Mouse (Mus musculus) heart, postnatal 10 days (tissue): ENCODE results near the gene Hip1. TPM values are rescaled to one million over a fixed set of nuclear protein-coding genes. Genes with fewer than 3 reads are reported as not detected.
"Not testable (repeated sequence)": the region's sequence is repeated elsewhere in the genome, so short reads cannot be mapped to it uniquely, and the experiment has no call there.

ENCODE experiments used
- DNase-seq, 2 experiments: peaks; one replicate each; pipeline ENCODE4 v3.0.0; 2021
- intact Hi-C: fragments of 180-260 bp; cut with DNase I; formaldehyde crosslinking; loops from one replicate; pipeline ENCODE4 v1.15.1; 2025
- total RNA-seq, 2 experiments: library from RNA; stranded (reverse); gene quantifications; 2 replicates each; pipeline ENCODE4 v1.2.3; 2021

The Hip1 gene
- total RNA-seq, 2 experiments from 2014 or later, result 43.3 to 51.8 TPM

DNA sequence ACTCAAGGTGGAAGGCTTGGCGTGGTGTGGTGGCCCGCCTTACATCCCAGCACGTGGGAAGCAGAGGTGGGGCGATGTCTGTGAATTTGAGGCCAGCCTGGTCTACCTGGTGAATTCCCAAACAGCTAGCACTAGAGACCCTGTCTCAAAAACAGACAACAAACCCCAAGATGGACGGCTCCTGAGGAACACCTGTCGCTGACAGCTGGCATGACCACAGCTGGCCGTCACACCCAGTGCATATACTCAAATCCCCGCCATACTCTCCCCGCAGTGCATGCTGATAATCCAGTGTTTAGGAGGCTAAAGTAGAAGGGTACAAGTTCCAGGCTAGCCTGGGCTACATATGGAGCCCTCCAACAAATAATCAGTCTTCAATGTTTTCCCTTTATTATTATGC lies 88.4 kb downstream of the Hip1 start:
- intact Hi-C loops, result no loop called here
- no peak for DNase-seq

DNA sequence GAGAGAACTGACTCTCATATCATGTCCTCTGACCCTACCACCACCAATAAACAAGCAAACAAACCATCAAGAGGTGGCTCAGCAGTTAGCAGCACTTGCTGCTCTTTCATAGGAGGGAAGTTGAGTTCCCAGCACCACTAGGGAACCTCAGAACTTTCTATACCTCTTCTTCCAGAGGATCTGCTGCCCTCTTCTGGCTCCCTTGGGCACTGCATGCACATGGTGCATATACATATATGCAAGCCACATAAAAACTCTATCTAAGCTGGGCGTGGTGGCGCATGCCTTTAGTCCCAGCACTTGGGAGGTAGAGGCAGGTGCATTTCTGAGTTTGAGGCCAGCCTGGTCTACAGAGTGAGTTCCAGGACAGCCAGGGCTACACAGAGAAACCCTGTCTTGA lies 90.7 kb downstream of the Hip1 start:
- intact Hi-C loops, result no loop called here
- DNase-seq, result no peak

DNA sequence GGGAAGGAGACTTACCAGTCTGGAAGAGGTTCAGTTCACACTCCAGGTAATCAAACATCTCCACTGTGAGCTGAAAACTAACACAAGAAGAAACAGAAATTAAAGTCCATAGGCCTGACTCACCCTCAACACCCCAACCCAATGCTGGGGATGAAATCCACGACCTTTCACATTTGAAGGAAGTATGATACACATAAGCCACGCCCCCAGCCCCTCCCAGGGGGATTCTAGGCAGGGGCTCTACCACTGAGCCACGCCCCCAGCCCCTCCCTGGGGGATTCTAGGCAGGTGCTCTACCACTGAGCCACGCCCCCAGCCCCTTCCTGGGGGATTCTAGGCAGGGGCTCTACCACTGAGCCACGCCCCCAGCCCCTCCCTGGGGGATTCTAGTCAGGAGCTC lies 93.4 kb downstream of the Hip1 start:
- intact Hi-C loops, result not testable (repeated sequence)

GRCm38 (mm10) chr5:135451100-135451499 lies 93.8 kb downstream of the Hip1 start:
- intact Hi-C loops, result no loop called here
- DNase-seq, result no peak

More for the DNA sequence above, 93.4 kb downstream of the Hip1 start:
- not testable (repeated sequence) for DNase-seq

DNA sequence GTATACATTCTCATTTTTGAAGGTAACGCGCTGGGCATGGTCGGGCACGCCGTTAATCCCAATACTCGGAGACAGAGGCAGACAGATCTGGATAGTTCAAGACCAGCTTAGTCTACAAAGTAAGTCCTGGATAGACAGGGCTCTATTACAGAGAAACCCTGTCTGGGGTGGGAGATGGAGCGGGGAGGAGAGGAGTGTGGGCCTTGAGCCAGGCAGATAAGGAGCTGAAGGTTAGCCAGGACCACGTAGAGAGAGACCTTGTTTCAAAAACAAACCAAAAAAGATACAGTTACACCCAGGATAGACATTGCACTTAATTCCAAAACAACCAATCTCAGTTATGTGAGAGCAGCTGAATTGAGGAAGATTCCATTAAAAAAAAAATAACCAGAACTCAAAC lies 99.2 kb downstream of the Hip1 start:
- DNase-seq, result no peak
- intact Hi-C loops, result no loop called here

DNA sequence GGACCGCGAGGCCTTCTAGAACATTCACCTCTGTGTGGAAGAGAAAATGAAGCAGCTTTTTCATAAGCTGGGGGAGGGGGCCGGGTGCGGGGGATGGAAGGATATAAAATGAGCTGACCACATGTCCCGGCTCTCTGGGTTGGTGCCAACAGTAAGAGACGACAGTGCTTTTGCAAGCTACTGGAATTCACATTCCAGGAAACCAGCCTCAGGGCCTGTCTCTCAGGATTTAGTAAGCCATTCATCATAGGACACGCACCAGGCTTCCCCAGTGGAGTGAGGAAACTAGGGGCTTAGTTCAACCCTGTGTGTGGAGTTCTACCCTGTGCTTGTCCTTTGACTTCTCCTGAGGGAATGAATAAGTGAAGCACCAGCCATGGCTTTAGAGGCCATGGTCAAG lies 102.5 kb downstream of the Hip1 start:
- intact Hi-C loops, result no loop called here
- DNase-seq, result no peak

- no peak for DNase-seq
- intact Hi-C loops, result no loop called here
These were observed 109.9 kb downstream of the Hip1 start for GRCm38 (mm10) chr5:135435039-135435438.

- intact Hi-C loops, result no loop called here
- no peak for DNase-seq
These were observed 111.1 kb downstream of the Hip1 start for GRCm38 (mm10) chr5:135433861-135434260.

- intact Hi-C loops, result no loop called here
- DNase-seq, result peak; percentile 44
These were observed 113.8 kb downstream of the Hip1 start for GRCm38 (mm10) chr5:135431111-135431510.

- intact Hi-C loops, result loop anchor here (1.0 kb wide), 1 partner anchor 66 kb away; no protein-coding TSS in a partner anchor
- DNase-seq, result no peak
These were observed 116.1 kb downstream of the Hip1 start for GRCm38 (mm10) chr5:135428786-135429185.

- DNase-seq, result no peak
- intact Hi-C loops, result no loop called here
These were observed 134.7 kb downstream of the Hip1 start for GRCm38 (mm10) chr5:135410266-135410665.

- intact Hi-C loops, result no loop called here
- no peak for DNase-seq
These were observed 136.8 kb downstream of the Hip1 start for GRCm38 (mm10) chr5:135408114-135408513.

GRCm38 (mm10) chr5:135405437-135405836 lies 139.5 kb downstream of the Hip1 start:
- DNase-seq, result no peak
- intact Hi-C loops, result no loop called here

GRCm38 (mm10) chr5:135404623-135405022 lies 140.3 kb downstream of the Hip1 start:
- DNase-seq, result peak; percentile 20 to 31
- intact Hi-C loops, result loop anchor here (5.0 kb wide), 2 partner anchors 143 to 358 kb away; partner anchors contain the start of gene Hip1

GRCm38 (mm10) chr5:135400244-135400643 lies 144.7 kb downstream of the Hip1 start:
- intact Hi-C loops, result loop anchor here (1.0 to 5.0 kb wide), 4 partner anchors 94 to 362 kb away; partner anchors contain the start of gene Hip1
- peak; percentile 83 to 93 for DNase-seq

GRCm38 (mm10) chr5:135399382-135399781 lies 145.5 kb downstream of the Hip1 start:
- intact Hi-C loops, result loop anchor here (5.0 kb wide), 1 partner anchor 378 kb away; the partner anchor contains the start of genes Mdh2 and Styxl1
- no peak for DNase-seq

DNA sequence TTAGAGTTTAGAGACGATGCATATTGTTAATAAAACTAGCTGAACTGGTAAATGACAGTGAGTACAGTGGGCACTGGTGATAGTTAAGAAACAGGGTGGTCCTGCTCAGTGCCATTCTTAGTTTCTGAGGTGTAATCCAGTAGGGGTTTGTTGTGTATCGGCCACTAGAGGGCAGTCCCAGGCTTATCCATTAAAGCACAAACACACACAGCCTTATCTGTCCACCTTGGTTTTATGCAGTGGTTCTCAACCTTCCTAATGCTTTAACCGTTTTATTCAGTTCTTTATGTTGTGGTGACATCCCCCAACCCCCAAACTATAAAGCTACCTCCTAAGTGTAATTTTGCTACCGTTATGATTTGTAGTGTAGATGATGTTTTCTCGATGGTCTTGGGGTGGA lies 149.1 kb downstream of the Hip1 start:
- DNase-seq, result peak; percentile 22 to 51
- intact Hi-C loops, result loop anchor here (5.0 kb wide), 1 partner anchor 381 kb away; the partner anchor contains the start of genes Mdh2 and Styxl1

DNA sequence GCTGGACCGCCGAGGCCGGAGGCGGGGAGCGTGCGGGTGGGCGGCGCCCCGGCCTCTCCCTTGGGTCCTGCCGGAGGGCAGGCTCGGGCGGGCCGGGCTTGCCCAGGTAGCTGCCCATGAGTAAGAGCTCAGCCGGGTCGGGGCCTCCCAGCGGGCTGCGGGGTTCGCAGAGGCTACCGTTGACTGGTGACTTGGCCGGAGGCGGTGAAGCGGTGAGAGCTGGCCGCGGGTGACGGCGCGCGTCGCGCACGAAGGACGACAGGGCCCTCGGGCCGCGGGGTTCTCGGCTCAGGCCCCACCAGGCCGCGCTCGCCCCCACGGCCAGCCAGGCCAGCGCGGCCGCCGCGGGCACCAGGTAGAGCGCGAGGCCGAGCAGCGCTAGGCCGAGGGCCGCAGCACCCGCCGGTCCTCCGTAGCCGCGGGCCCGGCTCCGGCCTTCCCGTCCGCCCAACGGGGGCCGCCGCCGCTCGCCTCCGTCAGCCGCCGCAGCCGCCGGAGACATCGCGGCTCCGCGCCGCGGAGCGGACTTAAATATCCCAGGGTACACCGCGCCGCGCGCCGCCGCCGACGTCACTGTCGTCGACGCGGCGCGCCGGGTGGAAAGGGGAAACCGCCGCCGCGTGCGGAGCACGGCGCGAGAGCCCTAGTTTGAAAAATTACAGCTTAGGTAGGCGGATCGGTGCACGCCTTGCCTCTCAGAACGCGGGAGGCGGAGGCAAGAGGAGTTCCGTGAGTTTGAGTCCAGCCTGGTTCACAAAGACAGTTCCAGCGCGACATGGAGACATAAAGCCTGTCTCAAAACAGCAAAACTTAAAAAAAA lies 150.7 kb downstream of the Hip1 start, which contains the start of gene Pom121:
Gene Pom121, minus strand, starts transcription at position 543 of the 820 bp plus-strand sequence.
- peak; percentile 86 to 88 for DNase-seq
- intact Hi-C loops, result no loop called here

- intact Hi-C loops, result no loop called here
- no peak for DNase-seq
These were observed 161.1 kb downstream of the Hip1 start for GRCm38 (mm10) chr5:135383771-135384170.

- intact Hi-C loops, result no loop called here
- DNase-seq, result no peak
These were observed 162.2 kb downstream of the Hip1 start for GRCm38 (mm10) chr5:135382746-135383145.

- DNase-seq, result no peak
- intact Hi-C loops, result no loop called here
These were observed 163.5 kb downstream of the Hip1 start for GRCm38 (mm10) chr5:135381356-135381925.

DNA sequence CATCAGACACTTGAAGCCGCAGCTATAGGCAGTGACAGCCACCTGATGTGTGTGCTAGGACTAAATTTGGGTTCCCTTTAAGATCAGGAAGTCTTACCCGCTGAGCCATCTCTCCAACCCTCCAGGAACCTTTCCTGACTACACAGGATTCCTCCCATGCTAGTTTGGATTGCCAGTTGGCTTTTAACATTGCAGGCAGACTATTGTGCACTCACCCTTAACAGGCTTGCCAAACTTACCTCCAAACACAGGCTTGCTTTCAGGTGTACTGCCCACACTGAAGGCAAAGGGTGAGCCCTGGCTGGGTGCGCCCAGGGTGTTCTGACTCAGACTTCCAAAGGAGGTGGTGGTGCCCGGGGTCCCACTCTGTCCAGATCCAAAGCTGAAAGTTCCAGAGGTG lies 164.2 kb downstream of the Hip1 start:
- DNase-seq, result no peak
- intact Hi-C loops, result no loop called here
